ENCODE assay signal across 8 mouse cellular contexts in genomic region chr12:90740468-90740867, GRCm38 (mm10). TPM values are rescaled to one million over a fixed set of nuclear protein-coding genes. Genes with fewer than 3 reads are reported as not detected.
DNase-seq lines count a peak whose midpoint lies in the region; ATAC-seq and TF ChIP-seq lines count a peak whose summit lies in the region.

No protein-coding gene starts in this region.

- H3K4me2 ChIP-seq in kidney, embryonic 16.5 days (replicated peaks; ENCODE audit: low read depth, low read length): no peak overlapping the region
- H3K4me2 ChIP-seq in liver, embryonic 14.5 days (ENCODE audit: low read depth): no peak overlapping the region

- TF ChIP-seq CTCF in liver, embryonic 14.5 days (IDR thresholded peaks at IDR 0.05; ENCODE audit: low read depth): peak; percentile 47

- H3K4me1 ChIP-seq in kidney, embryonic 16.5 days (ENCODE audit: insufficient read depth, low read length): no peaks in the 10 kb centered on the region
- no peaks in the 10 kb centered on the region for H3K4me1 ChIP-seq in liver, embryonic 14.5 days (replicated peaks; ENCODE audit: control insufficient read depth in 2 of 2, insufficient read depth in 2 of 2, low read length in 1 of 2)

- DNase-seq in 416B (ENCODE audit: low read depth): peak; percentile 80
- DNase-seq in Muller cell, postnatal 12 days (ENCODE audit: inconsistent ontology term): peak; percentile 58
- DNase-seq in cerebellum, postnatal 25 days: peak; percentile 74 to 87
- DNase-seq in gastrocnemius, adult 8-10 months (ENCODE audit: low spot score in 2 of 2): peak; percentile 36 to 47
- DNase-seq in liver, embryonic 14.5 days (ENCODE audit: low read depth in 3 of 3, low spot score in 3 of 3): no peak
- DNase-seq in retina, adult 2 months (ENCODE audit: low read depth, low spot score): peak; percentile 43
- peak; percentile 78 for DNase-seq in urinary bladder, postnatal 25 days (ENCODE audit: low spot score)

- H3K27ac ChIP-seq in kidney, embryonic 16.5 days (ENCODE audit: low read length): no peak overlapping the region
- H3K27ac ChIP-seq in liver, embryonic 14.5 days: no peak overlapping the region

- no peak overlapping the region for H3K4me3 ChIP-seq in kidney, embryonic 16.5 days (ENCODE audit: low read length)
- H3K4me3 ChIP-seq in liver, embryonic 14.5 days (ENCODE audit: insufficient read depth in 1 of 2, low read depth in 2 of 2, low read length in 2 of 2): no peak overlapping the region

- 42% methylated on average over 2 of the region's 2 CpGs for WGBS in kidney, embryonic 16.5 days
- WGBS in liver, embryonic 14.5 days (ENCODE audit: insufficient replicate concordance): 17% methylated on average over 2 of the region's 2 CpGs

- no peak for TF ChIP-seq EP300 in liver, embryonic 14.5 days (IDR thresholded peaks at IDR 0.05; ENCODE audit: low read depth)

- no peaks in the 10 kb centered on the region for H3K36me3 ChIP-seq in kidney, embryonic 16.5 days (ENCODE audit: insufficient read depth, low read length)
- no peaks in the 10 kb centered on the region for H3K36me3 ChIP-seq in liver, embryonic 14.5 days (replicated peaks; ENCODE audit: control insufficient read depth, insufficient read depth, low read depth)

- no peaks in the 10 kb centered on the region for H3K9me3 ChIP-seq in kidney, embryonic 16.5 days (ENCODE audit: low read length)
- no peaks in the 10 kb centered on the region for H3K9me3 ChIP-seq in liver, embryonic 14.5 days (ENCODE audit: control insufficient read depth, low read length)

- no peak overlapping the region for H3K9ac ChIP-seq in kidney, embryonic 16.5 days (replicated peaks; ENCODE audit: low read length)
- H3K9ac ChIP-seq in liver, embryonic 14.5 days (replicated peaks): no peak overlapping the region

- H3K27me3 ChIP-seq in kidney, embryonic 16.5 days (ENCODE audit: insufficient read depth, low read length): no peaks in the 10 kb centered on the region
- no peaks in the 10 kb centered on the region for H3K27me3 ChIP-seq in liver, embryonic 14.5 days (ENCODE audit: control insufficient read depth, insufficient read depth, low read length)

- ATAC-seq in kidney, embryonic 16.5 days (ENCODE audit: low FRiP score, low TSS enrichment): peak; percentile 65; the same call in 1 of the 2 replicates
- ATAC-seq in liver, embryonic 14.5 days (ENCODE audit: insufficient read depth): no peak

RNA-seq across cellular contexts. Expression of gene Dio2, which starts 2.2 kb away (rescaled TPM):
- total RNA-seq in gastrocnemius, adult 8-10 months (2022): 1 to 10 TPM in 1 of 4 experiments, under 1 TPM in 3; 0.72 to 1.2 (median 0.85) TPM
- polyA plus RNA-seq in kidney, embryonic 16.5 days (2015; fragmentation: Nextera tagmentation; extraction: Ambion mirVana): 0.16 TPM in 1 of 2 replicates, not detected in the other
- polyA plus RNA-seq in liver, embryonic 14.5 days (2012; rRNA removed): 0.02 and 0.03 TPM in 2 replicates
- polyA plus RNA-seq in liver, embryonic 14.5 days (2014; fragmentation: Nextera tagmentation; extraction: Ambion mirVana): 0.04 TPM in 1 of 2 replicates, not detected in the other

Comparison
In these comparisons a context has a peak if more than half of its experiments do, and no peak if none do; other contexts are left out.
1. DNase-seq: peak in 416B (single experiment), Muller cell, postnatal 12 days (single experiment), cerebellum, postnatal 25 days (2 of 2), gastrocnemius, adult 8-10 months (2 of 2), retina, adult 2 months (single experiment) and urinary bladder, postnatal 25 days (single experiment); none in liver, embryonic 14.5 days (0 of 3).